Mouse (Mus musculus) G1E (cell line): Measurements from ENCODE around the gene Med13l.

Source experiments
- CTCF ChIP-seq: IDR thresholded peaks from 2 replicates; pipeline ENCODE4 v1.5.1; 2012; ENCODE audit warnings: low read depth, low read length, inconsistent platforms, mixed read lengths
- GATA1 ChIP-seq: IDR thresholded peaks from 2 replicates; pipeline ENCODE4 v1.6.1; 2012; ENCODE audit warnings: borderline replicate concordance, low read length, inconsistent platforms, mixed read lengths
- TAL1 ChIP-seq: conservative IDR thresholded peaks from 2 replicates; pipeline ENCODE4 v1.6.1; 2012; ENCODE audit warnings: low read depth, low read length, inconsistent platforms, mixed read lengths

DNA sequence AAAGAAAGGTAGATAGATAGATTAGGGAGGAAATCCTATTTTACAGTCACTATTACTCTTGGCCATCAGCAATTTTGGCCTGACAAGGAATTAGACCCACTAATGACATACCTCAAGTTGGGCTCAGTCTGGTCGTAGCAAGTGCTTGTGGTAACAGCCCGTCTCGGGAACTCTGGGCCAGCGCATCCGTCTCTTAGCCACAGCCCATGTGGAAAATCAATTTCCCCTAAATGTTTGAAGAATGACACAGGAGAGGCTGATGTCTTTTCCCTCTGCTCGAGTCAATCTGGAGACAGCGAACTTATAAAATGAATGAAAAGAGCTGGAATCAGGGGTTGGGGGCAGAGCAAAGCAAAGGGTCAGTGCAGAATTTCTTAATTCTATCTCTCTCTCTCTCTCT, 36.1 kb upstream of the Med13l start:
- TF ChIP-seq CTCF (no peak), TAL1 (no peak), GATA1 (no peak)
